Mouse (Mus musculus) testis, adult 2 months (tissue): ENCODE data around the gene Papola.

Experiments
- CTCF ChIP-seq: fragments of 200-500 bp; IDR thresholded peaks from 2 replicates; pipeline ENCODE4 v1.5.1; 2012; ENCODE audit warnings: low read depth, mild to moderate bottlenecking, inconsistent platforms, low read length, moderate library complexity; ENCODE audit not compliant: control insufficient read depth, insufficient read depth, insufficient replicate concordance
- POLR2A ChIP-seq: fragments of 200-500 bp; IDR thresholded peaks from 2 replicates; pipeline ENCODE4 v1.6.1; 2012; ENCODE audit warnings: low read depth, mild to moderate bottlenecking, inconsistent platforms, low read length, moderate library complexity; ENCODE audit not compliant: control insufficient read depth

GRCm38 (mm10) chr12:105810608-105811007 lies 26.1 kb downstream of the Papola start:
- TF ChIP-seq CTCF (no peak), POLR2A (no peak)
